Mouse (Mus musculus) MEL (cell line): ENCODE measurements around the gene Chrdl1. TPM values are rescaled to one million over a fixed set of nuclear protein-coding genes. Genes with fewer than 3 reads are reported as not detected.

Source experiments
- DNase-seq: peaks from one replicate; pipeline ENCODE4 v3.0.0; 2011; ENCODE audit warnings: low read depth, low spot score
- H3K27ac ChIP-seq: 2 replicates; pipeline ENCODE4 v1.5.1; 2012; ENCODE audit warnings: low read depth, mild to moderate bottlenecking, control low read depth, low read length, moderate library complexity; ENCODE audit not compliant: control insufficient read depth
- H3K27me3 ChIP-seq, 2 experiments: fragments of 150-350 bp in 1 of 2; sonication (generic) in 1 of 2; 2 replicates each; pipeline ENCODE4 v1.6.1; 2012; ENCODE audit warnings: low read length in 2 of 2, mild to moderate bottlenecking in 2 of 2, improper control_type of control experiment in 1 of 2, moderate library complexity in 1 of 2; ENCODE audit not compliant: insufficient read depth in 2 of 2, control insufficient read depth in 1 of 2
- H3K36me3 ChIP-seq, 2 experiments: 2 replicates each; pipeline ENCODE4 v1.6.1; 2012 to 2014; ENCODE audit warnings: low read length in 2 of 2, improper control_type of control experiment in 1 of 2, inconsistent platforms in 1 of 2, mild to moderate bottlenecking in 1 of 2; ENCODE audit not compliant: insufficient read depth in 2 of 2, control insufficient read depth in 1 of 2
- H3K4me1 ChIP-seq, 2 experiments: fragments of 150-350 bp in 1 of 2; sonication (generic) in 1 of 2; 2 replicates each; pipeline ENCODE4 v1.6.1; 2012; ENCODE audit warnings: low read length in 2 of 2, improper control_type of control experiment in 1 of 2, mild to moderate bottlenecking in 1 of 2; ENCODE audit not compliant: insufficient read depth in 2 of 2, control insufficient read depth in 1 of 2
- H3K4me3 ChIP-seq, 2 experiments: fragments of 150-350 bp in 1 of 2; sonication (generic) in 1 of 2; 2 replicates each; pipeline ENCODE4 v1.5.1; 2012; ENCODE audit warnings: low read depth in 2 of 2, low read length in 2 of 2, mild to moderate bottlenecking in 2 of 2, moderate library complexity in 2 of 2, control low read depth in 1 of 2, improper control_type of control experiment in 1 of 2; ENCODE audit not compliant: control insufficient read depth in 1 of 2, insufficient read depth in 1 of 2
- H3K79me2 ChIP-seq: 2 replicates; pipeline ENCODE4 v1.6.1; 2012; ENCODE audit warnings: mild to moderate bottlenecking, low read length, moderate library complexity; ENCODE audit not compliant: control insufficient read depth, poor library complexity, insufficient read depth
- H3K9ac ChIP-seq: 2 replicates; pipeline ENCODE4 v1.6.1; 2012; ENCODE audit warnings: low read depth, mild to moderate bottlenecking, control low read depth, low read length, moderate library complexity; ENCODE audit not compliant: control insufficient read depth, poor library complexity, severe bottlenecking
- H3K9me3 ChIP-seq: fragments of 150-350 bp; sonication (generic); replicated peaks from 2 replicates; pipeline ENCODE4 v1.6.1; 2012; ENCODE audit warnings: mild to moderate bottlenecking, low read length, improper control_type of control experiment, moderate library complexity; ENCODE audit not compliant: insufficient read depth
- CHD1 ChIP-seq: IDR thresholded peaks from 2 replicates; pipeline ENCODE4 v1.6.1; 2012; ENCODE audit warnings: low read depth, mild to moderate bottlenecking, inconsistent platforms, low read length, improper control_type of control experiment
- CHD2 ChIP-seq: IDR thresholded peaks from 2 replicates; pipeline ENCODE4 v1.6.1; 2011; ENCODE audit warnings: low read length, improper control_type of control experiment
- E2F4 ChIP-seq: IDR thresholded peaks from 2 replicates; pipeline ENCODE4 v1.6.1; 2011; ENCODE audit warnings: low read depth, low read length, improper control_type of control experiment, borderline replicate concordance
- ELF1 ChIP-seq: IDR thresholded peaks from 2 replicates; pipeline ENCODE4 v1.6.1; 2014; ENCODE audit warnings: low read depth, mild to moderate bottlenecking, inconsistent platforms, low read length, improper control_type of control experiment, moderate library complexity
- EP300 ChIP-seq, 2 experiments: IDR thresholded peaks; 2 replicates each; pipeline ENCODE4 v1.6.1; 2011; ENCODE audit warnings: improper control_type of control experiment in 2 of 2, low read length in 2 of 2, low read depth in 1 of 2, mild to moderate bottlenecking in 1 of 2
- GABPA ChIP-seq: IDR thresholded peaks from 2 replicates; pipeline ENCODE4 v1.6.1; 2012; ENCODE audit warnings: low read depth, mild to moderate bottlenecking, inconsistent platforms, low read length, improper control_type of control experiment, moderate library complexity
- GATA1 ChIP-seq: IDR thresholded peaks from 2 replicates; pipeline ENCODE4 v1.6.1; 2011; ENCODE audit warnings: low read depth, low read length, improper control_type of control experiment
- HCFC1 ChIP-seq: IDR thresholded peaks from 2 replicates; pipeline ENCODE4 v1.6.1; 2012; ENCODE audit warnings: low read depth, mild to moderate bottlenecking, inconsistent platforms, low read length, improper control_type of control experiment, moderate library complexity
- JUND ChIP-seq: IDR thresholded peaks from 2 replicates; pipeline ENCODE4 v1.6.1; 2011; ENCODE audit warnings: low read depth, mild to moderate bottlenecking, improper control_type of control experiment, low read length
- MAFK ChIP-seq: IDR thresholded peaks from 2 replicates; pipeline ENCODE4 v1.6.1; 2011; ENCODE audit warnings: low read depth, mild to moderate bottlenecking, low read length, improper control_type of control experiment, borderline replicate concordance
- MAZ ChIP-seq: IDR thresholded peaks from 2 replicates; pipeline ENCODE4 v1.6.1; 2012; ENCODE audit warnings: low read depth, mild to moderate bottlenecking, inconsistent platforms, low read length, improper control_type of control experiment
- MYB ChIP-seq: IDR thresholded peaks from 2 replicates; pipeline ENCODE4 v1.6.1; 2011; ENCODE audit warnings: mild to moderate bottlenecking, low read depth, low read length, improper control_type of control experiment
- POLR2A ChIP-seq, 2 experiments: IDR thresholded peaks; 2 replicates each; pipeline ENCODE4 v1.6.1; 2011 to 2012; ENCODE audit warnings: low read length in 2 of 2, mild to moderate bottlenecking in 2 of 2, control low read depth in 1 of 2, improper control_type of control experiment in 1 of 2, low read depth in 1 of 2, moderate library complexity in 1 of 2; ENCODE audit not compliant: control insufficient read depth in 1 of 2, insufficient read depth in 1 of 2, poor library complexity in 1 of 2
- POLR2AphosphoS2 ChIP-seq: IDR thresholded peaks from 2 replicates; pipeline ENCODE4 v1.6.1; 2011; ENCODE audit warnings: low read length, improper control_type of control experiment
- POLR2AphosphoS5 ChIP-seq: IDR thresholded peaks from 2 replicates; pipeline ENCODE4 v1.6.1; 2012; ENCODE audit warnings: low read depth, borderline replicate concordance, mild to moderate bottlenecking, inconsistent platforms, low read length, moderate library complexity, mixed read lengths
- RCOR1 ChIP-seq: IDR thresholded peaks from 2 replicates; pipeline ENCODE4 v1.6.1; 2012; ENCODE audit warnings: low read depth, mild to moderate bottlenecking, inconsistent platforms, low read length, improper control_type of control experiment
- SIN3A ChIP-seq: IDR thresholded peaks from 2 replicates; pipeline ENCODE4 v1.6.1; 2012; ENCODE audit warnings: low read length, improper control_type of control experiment, inconsistent platforms
- TAL1 ChIP-seq: IDR thresholded peaks from 2 replicates; pipeline ENCODE4 v1.6.1; 2012; ENCODE audit warnings: mild to moderate bottlenecking, inconsistent platforms, low read length, moderate library complexity, mixed read lengths
- TBP ChIP-seq: IDR thresholded peaks from 2 replicates; pipeline ENCODE4 v1.8.0; 2011; ENCODE audit warnings: low read depth, low read length, improper control_type of control experiment
- UBTF ChIP-seq: IDR thresholded peaks from 2 replicates; pipeline ENCODE4 v1.6.1; 2012; ENCODE audit warnings: low read depth, mild to moderate bottlenecking, inconsistent platforms, low read length, improper control_type of control experiment, moderate library complexity, borderline replicate concordance; ENCODE audit not compliant: insufficient read depth
- USF2 ChIP-seq, 2 experiments: IDR thresholded peaks; 2 replicates each; pipeline ENCODE4 v1.6.1; 2011 to 2012; ENCODE audit warnings: improper control_type of control experiment in 2 of 2, low read length in 2 of 2, borderline replicate concordance in 1 of 2, inconsistent platforms in 1 of 2, low read depth in 1 of 2, mild to moderate bottlenecking in 1 of 2; ENCODE audit not compliant: insufficient read depth in 1 of 2
- ZC3H11A ChIP-seq: IDR thresholded peaks from 2 replicates; pipeline ENCODE4 v1.6.1; 2012; ENCODE audit warnings: low read depth, mild to moderate bottlenecking, inconsistent platforms, low read length, improper control_type of control experiment
- ZNF384 ChIP-seq: IDR thresholded peaks from 2 replicates; pipeline ENCODE4 v1.6.1; 2012; ENCODE audit warnings: low read depth, mild to moderate bottlenecking, inconsistent platforms, low read length, improper control_type of control experiment
- polyA plus RNA-seq, 2 experiments: library from polyadenylated mRNA; stranded (reverse) in 1 of 2; unstranded in 1 of 2; fragments of >175 nt in 1 of 2; fragments of >200 nt in 1 of 2; gene quantifications; 2 replicates each; pipeline versions ENCODE4 v1.2.1 to v1.2.4; 2012; ENCODE audit warnings: low replicate concordance in 2 of 2, low read depth in 1 of 2; ENCODE audit not compliant: insufficient read length in 2 of 2, insufficient read depth in 1 of 2, missing spikeins in 1 of 2
- total RNA-seq: library from RNA; depleted of rRNA; stranded (reverse); fragments of 300-350 nt; gene quantifications from 2 replicates; pipeline ENCODE4 v1.2.3, GENCODE M21; 2012; rRNA removed

The Chrdl1 gene
- total RNA-seq, result not detected in 2 replicates
- not detected for polyA plus RNA-seq

DNA sequence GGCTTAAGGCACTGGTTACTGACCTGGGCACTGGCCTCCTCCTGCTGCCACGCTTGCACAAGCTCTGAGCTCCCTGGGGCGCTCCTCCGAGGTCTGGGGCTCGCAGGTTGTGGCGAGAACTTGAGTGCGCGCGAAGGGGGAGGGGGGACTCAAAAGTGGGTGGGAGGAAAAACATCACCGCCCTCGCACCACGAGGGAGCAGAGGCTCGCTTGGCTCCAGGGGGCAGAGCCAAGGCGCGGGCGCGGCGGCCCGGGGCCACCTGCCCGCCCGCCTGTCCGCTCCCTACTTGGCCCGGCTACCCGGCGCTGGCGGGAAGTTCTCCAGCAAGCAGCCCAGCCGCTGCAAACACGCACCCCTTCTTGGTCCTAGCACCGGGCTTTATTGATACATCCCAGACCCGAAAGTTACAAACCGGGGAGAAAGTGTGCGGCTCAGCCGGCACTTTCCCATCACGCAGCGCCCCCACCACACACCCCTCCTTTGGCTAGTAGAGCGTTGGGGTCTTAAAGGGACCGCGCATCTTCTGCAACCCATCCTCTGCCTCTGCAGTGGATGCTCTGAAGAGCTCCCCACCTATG, at the start of gene Chrdl1:
Gene Chrdl1 (minus strand): TSS at position 472 of the 579 bp plus-strand sequence.
- H3K4me3 ChIP-seq, result no peak within 1 kb of the TSS
- H3K4me1 ChIP-seq, result no peaks in the 10 kb centered on the region
- H3K36me3 ChIP-seq, result no peaks in the 10 kb centered on the region
- H3K9ac ChIP-seq, result no peak within 1 kb of the TSS
- TF ChIP-seq UBTF, result no peak
- no peak for TF ChIP-seq JUND
- no peak for TF ChIP-seq TAL1
- no peak for TF ChIP-seq CHD2
- TF ChIP-seq USF2 (IDR thresholded peaks at IDR 0.05; ENCODE audit: borderline replicate concordance in 1 of 2, insufficient read depth in 1 of 2, low read depth in 1 of 2, low read length in 2 of 2), result no peak
- no peak for TF ChIP-seq ELF1
- TF ChIP-seq RCOR1, result no peak
- no peak for TF ChIP-seq MYB
- TF ChIP-seq CHD1, result no peak
- no peak for TF ChIP-seq POLR2A (IDR thresholded peaks at IDR 0.05; ENCODE audit: control insufficient read depth in 1 of 2, insufficient read depth in 1 of 2, low read depth in 1 of 2, low read length in 2 of 2, poor library complexity in 1 of 2)
- TF ChIP-seq EP300 (IDR thresholded peaks at IDR 0.05; ENCODE audit: low read depth in 1 of 2, low read length in 2 of 2), result no peak
- TF ChIP-seq E2F4, result no peak
- no peak for TF ChIP-seq HCFC1
- TF ChIP-seq POLR2AphosphoS2, result no peak
- H3K79me2 ChIP-seq, result no peaks in the 10 kb centered on the region
- H3K27me3 ChIP-seq, result no peaks in the 10 kb centered on the region
- H3K9me3 ChIP-seq, result no peaks in the 10 kb centered on the region
- H3K27ac ChIP-seq, result no peak within 1 kb of the TSS
- DNase-seq, result no peak

- no peaks in the 10 kb centered on the region; a peak in 1 of 4 replicates for H3K27me3 ChIP-seq
- DNase-seq, result no peak
- H3K4me1 ChIP-seq, result no peaks in the 10 kb centered on the region
- H3K27ac ChIP-seq, result no peak overlapping the region
- H3K9ac ChIP-seq, result no peak overlapping the region
- H3K36me3 ChIP-seq, result no peaks in the 10 kb centered on the region
- no peaks in the 10 kb centered on the region for H3K79me2 ChIP-seq
- H3K4me3 ChIP-seq, result no peak overlapping the region
- TF ChIP-seq ZNF384 (no peak), POLR2AphosphoS5 (no peak), ZC3H11A (no peak), MYB (no peak), SIN3A (no peak), E2F4 (no peak), HCFC1 (no peak), GABPA (no peak), MAZ (no peak), MAFK (no peak), TBP (no peak), GATA1 (no peak), CHD2 (no peak)
- no peaks in the 10 kb centered on the region for H3K9me3 ChIP-seq
Measured at GRCm38 (mm10) chrX:143442638-143443037, 48.6 kb upstream of the Chrdl1 start.
